Mouse (Mus musculus): ENCODE data around the gene Zp3. TPM values are rescaled to one million over a fixed set of nuclear protein-coding genes. Genes with fewer than 3 reads are reported as not detected.
A peak's percentile ranks its signal among the peaks of the same experiment; 100 is the strongest.

The Zp3 gene
- polyA plus RNA-seq, 1 experiment: not detected

- Histone ChIP-seq H3K4me3 (ENCODE audit: insufficient read depth, low read depth, low read length) (no peak overlapping the region), H3K27ac (replicated peaks; ENCODE audit: low read depth, low read length) (no peak overlapping the region), H3K4me1 (ENCODE audit: control insufficient read depth, insufficient read depth, insufficient read length, low read length) (peaks cover 5% of the 10 kb centered on the region)
Measured at GRCm38 (mm10) chr5:135952830-135953229, 27.1 kb upstream of the Zp3 start.

- Histone ChIP-seq H3K4me1 (ENCODE audit: control insufficient read depth, insufficient read depth, insufficient read length, low read length) (peaks cover 10% of the 10 kb centered on the region), H3K27ac (replicated peaks; ENCODE audit: low read depth, low read length) (peak overlapping the region; percentile 95), H3K4me3 (ENCODE audit: insufficient read depth, low read depth, low read length) (peak overlapping the region; percentile 42)
Measured at GRCm38 (mm10) chr5:135956300-135957206, 23.3 kb upstream of the Zp3 start.

GRCm38 (mm10) chr5:135957207-135957974, 22.5 kb upstream of the Zp3 start:
- H3K4me3 ChIP-seq (ENCODE audit: insufficient read depth, low read depth, low read length): peak overlapping the region; percentile 54
- H3K27ac ChIP-seq (replicated peaks; ENCODE audit: low read depth, low read length): peak overlapping the region; percentile 98
- H3K4me1 ChIP-seq (ENCODE audit: control insufficient read depth, insufficient read depth, insufficient read length, low read length): peaks cover 12% of the 10 kb centered on the region

GRCm38 (mm10) chr5:135958367-135958766, 21.5 kb upstream of the Zp3 start:
- Histone ChIP-seq H3K4me1 (ENCODE audit: control insufficient read depth, insufficient read depth, insufficient read length, low read length) (peaks cover 12% of the 10 kb centered on the region), H3K4me3 (ENCODE audit: insufficient read depth, low read depth, low read length) (peak overlapping the region; percentile 54; the same call in 1 of the 2 replicates), H3K27ac (replicated peaks; ENCODE audit: low read depth, low read length) (peak overlapping the region; percentile 98)

GRCm38 (mm10) chr5:135959911-135960310, 20.0 kb upstream of the Zp3 start:
- H3K4me3 ChIP-seq (ENCODE audit: insufficient read depth, low read depth, low read length): no peak overlapping the region
- no peak overlapping the region for H3K27ac ChIP-seq (replicated peaks; ENCODE audit: low read depth, low read length)
- peaks cover 12% of the 10 kb centered on the region for H3K4me1 ChIP-seq (ENCODE audit: control insufficient read depth, insufficient read depth, insufficient read length, low read length)

- peak overlapping the region; percentile 97 for H3K27ac ChIP-seq (replicated peaks; ENCODE audit: low read depth, low read length)
- H3K4me3 ChIP-seq (ENCODE audit: insufficient read depth, low read depth, low read length): peak overlapping the region; percentile 51; the same call in 1 of the 2 replicates
- H3K4me1 ChIP-seq (ENCODE audit: control insufficient read depth, insufficient read depth, insufficient read length, low read length): peaks cover 12% of the 10 kb centered on the region
Measured at GRCm38 (mm10) chr5:135960909-135961635, 18.8 kb upstream of the Zp3 start.

GRCm38 (mm10) chr5:135962125-135962491, 17.8 kb upstream of the Zp3 start:
- Histone ChIP-seq H3K4me1 (ENCODE audit: control insufficient read depth, insufficient read depth, insufficient read length, low read length) (peaks cover 7% of the 10 kb centered on the region), H3K27ac (replicated peaks; ENCODE audit: low read depth, low read length) (peak overlapping the region; percentile 97), H3K4me3 (ENCODE audit: insufficient read depth, low read depth, low read length) (peak overlapping the region; percentile 51)

GRCm38 (mm10) chr5:135962492-135963279, 17.2 kb upstream of the Zp3 start:
- peaks cover 7% of the 10 kb centered on the region for H3K4me1 ChIP-seq (ENCODE audit: control insufficient read depth, insufficient read depth, insufficient read length, low read length)
- peak overlapping the region; percentile 75 for H3K27ac ChIP-seq (replicated peaks; ENCODE audit: low read depth, low read length)
- H3K4me3 ChIP-seq (ENCODE audit: insufficient read depth, low read depth, low read length): peak overlapping the region; percentile 66

GRCm38 (mm10) chr5:135963280-135963627, 16.6 kb upstream of the Zp3 start:
- peak overlapping the region; percentile 66 for H3K4me3 ChIP-seq (ENCODE audit: insufficient read depth, low read depth, low read length)
- peak overlapping the region; percentile 75 for H3K27ac ChIP-seq (replicated peaks; ENCODE audit: low read depth, low read length)
- H3K4me1 ChIP-seq (ENCODE audit: control insufficient read depth, insufficient read depth, insufficient read length, low read length): peaks cover 4% of the 10 kb centered on the region

- Histone ChIP-seq H3K4me3 (ENCODE audit: insufficient read depth, low read depth, low read length) (no peak overlapping the region), H3K27ac (replicated peaks; ENCODE audit: low read depth, low read length) (no peak overlapping the region)
Measured at GRCm38 (mm10) chr5:135965501-135965930, 14.4 kb upstream of the Zp3 start.

GRCm38 (mm10) chr5:135966866-135967265, 13.0 kb upstream of the Zp3 start:
- Histone ChIP-seq H3K4me1 (ENCODE audit: control insufficient read depth, insufficient read depth, insufficient read length, low read length) (no peaks in the 10 kb centered on the region; the same call in 1 of the 2 replicates), H3K27ac (replicated peaks; ENCODE audit: low read depth, low read length) (no peak overlapping the region), H3K4me3 (ENCODE audit: insufficient read depth, low read depth, low read length) (no peak overlapping the region)

More at GRCm38 (mm10) chr5:135965501-135965930, 14.4 kb upstream of the Zp3 start:
- H3K4me1 ChIP-seq (ENCODE audit: control insufficient read depth, insufficient read depth, insufficient read length, low read length): peaks cover 3% of the 10 kb centered on the region; the same call in 1 of the 2 replicates

GRCm38 (mm10) chr5:135968781-135969180, 11.1 kb upstream of the Zp3 start:
- H3K4me1 ChIP-seq (ENCODE audit: control insufficient read depth, insufficient read depth, insufficient read length, low read length): no peaks in the 10 kb centered on the region; the same call in 1 of the 2 replicates
- H3K4me3 ChIP-seq (ENCODE audit: insufficient read depth, low read depth, low read length): no peak overlapping the region
- H3K27ac ChIP-seq (replicated peaks; ENCODE audit: low read depth, low read length): no peak overlapping the region

GRCm38 (mm10) chr5:135970247-135970646, 9.7 kb upstream of the Zp3 start:
- Histone ChIP-seq H3K4me1 (ENCODE audit: control insufficient read depth, insufficient read depth, insufficient read length, low read length) (no peaks in the 10 kb centered on the region; the same call in 1 of the 2 replicates), H3K4me3 (ENCODE audit: insufficient read depth, low read depth, low read length) (no peak overlapping the region), H3K27ac (replicated peaks; ENCODE audit: low read depth, low read length) (no peak overlapping the region)

- Histone ChIP-seq H3K4me1 (ENCODE audit: control insufficient read depth, insufficient read depth, insufficient read length, low read length) (no peaks in the 10 kb centered on the region), H3K27ac (replicated peaks; ENCODE audit: low read depth, low read length) (no peak overlapping the region), H3K4me3 (ENCODE audit: insufficient read depth, low read depth, low read length) (no peak overlapping the region)
Measured at GRCm38 (mm10) chr5:135971876-135972275, 8.0 kb upstream of the Zp3 start.

Data from brown adipose tissue, adult 24 weeks (tissue).